Comparison of ENCODE assay signal across 26 mouse cellular contexts in genomic region chr5:65703261-65703660, GRCm38 (mm10). TPM values are rescaled to one million over a fixed set of nuclear protein-coding genes. Genes with fewer than 3 reads are reported as not detected.
DNase-seq lines count a peak whose midpoint lies in the region; ATAC-seq and TF ChIP-seq lines count a peak whose summit lies in the region.
"Had no signal": no experiment of that assay in that cellular context is flagged by ENCODE, and none has a peak within 500 bp of the region (broad histone marks: within the 10 kb centered on the region; RNA-seq: fewer than 3 reads in every experiment).

No protein-coding gene starts in this region.

- H3K4me3 ChIP-seq in E14TG2a.4 (replicated peaks; ENCODE audit: low read length) (peak overlapping the region; percentile 30), ES-E14 (ENCODE audit: insufficient read depth in 1 of 2, low read depth in 1 of 2, low read length in 2 of 2, poor library complexity in 1 of 2, severe bottlenecking in 1 of 2) (peak overlapping the region in 1 of 2 experiments; percentile 44; a peak in 1 of 4 replicates)
- H3K4me3 ChIP-seq in lung, adult 2 months (replicated peaks; ENCODE audit: extremely low read depth, low read depth, low read length) = no peak overlapping the region
- no peak overlapping the region for H3K4me3 ChIP-seq in gastrocnemius, adult 2 months
- H3K4me3 ChIP-seq: forebrain, embryonic 10.5 days; forebrain, embryonic 13.5 days; heart, adult 2 months; heart, embryonic 10.5 days; heart, embryonic 13.5 days; hindbrain, embryonic 13.5 days had no signal

- no peak overlapping the region for H3K27ac ChIP-seq in ES-E14 (ENCODE audit: insufficient read depth, low read depth, low read length, poor library complexity, severe bottlenecking)
- no peak overlapping the region for H3K27ac ChIP-seq in gastrocnemius, adult 2 months
- H3K27ac ChIP-seq: forebrain, embryonic 10.5 days; forebrain, embryonic 13.5 days; heart, adult 2 months; heart, embryonic 10.5 days; heart, embryonic 13.5 days; hindbrain, embryonic 13.5 days; hindbrain, postnatal 0 days had no signal

- no peak for TF ChIP-seq CTCF in E14TG2a.4 (conservative IDR thresholded peaks at IDR 0.05; ENCODE audit: low read length)
- no peak for TF ChIP-seq CTCF in lung, adult 2 months (IDR thresholded peaks at IDR 0.05; ENCODE audit: insufficient read depth, low read length)
- TF ChIP-seq CTCF in gastrocnemius, adult 2 months (IDR thresholded peaks at IDR 0.05) = no peak

- WGBS in lung, adult 2 months = 58% methylated on average over 9 of the region's 9 CpGs

- peak; percentile 41; the same call in 1 of the 2 replicates for ATAC-seq in granulocyte monocyte progenitor cell, adult 5-6 weeks (replicated peaks; ENCODE audit: poor library complexity, severe bottlenecking)
- ATAC-seq in cerebellum, adult (ENCODE audit: insufficient number of reproducible peaks, low FRiP score, low TSS enrichment) = no peak
- ATAC-seq: CD4-positive, CD25-positive, alpha-beta regulatory T cell, adult 4 months; forebrain, embryonic 13.5 days; forebrain, embryonic 16.5 days; hindbrain, postnatal 0 days; inflammation-experienced regulatory T-cells, adult 6 months; intestine, postnatal 0 days had no signal

- in situ Hi-C loops in ES-E14 (cut with MboI; ENCODE audit: low sequenced_read_pairs in 2 of 2, unreplicated experiment in 2 of 2) = no loop called here

- TF ChIP-seq POLR2A in lung, adult 2 months (IDR thresholded peaks at IDR 0.05; ENCODE audit: borderline replicate concordance, extremely low read depth, low read depth, low read length) = no peak

- peaks cover 15% of the 10 kb centered on the region for H3K27me3 ChIP-seq in E14TG2a.4 (ENCODE audit: insufficient read depth, low read length)
- H3K27me3 ChIP-seq: forebrain, embryonic 13.5 days; heart, embryonic 13.5 days; hindbrain, embryonic 13.5 days had no signal

- peaks cover 35% of the 10 kb centered on the region for H3K4me1 ChIP-seq in E14TG2a.4 (replicated peaks; ENCODE audit: low read depth, low read length)
- peaks cover 0 to 6% of the 10 kb centered on the region in 2 experiments; a peak in 3 of 4 replicates for H3K4me1 ChIP-seq in ES-E14 (ENCODE audit: control insufficient read depth in 2 of 2, insufficient read depth in 2 of 2, low read length in 2 of 2, poor library complexity in 1 of 2)
- no peaks in the 10 kb centered on the region for H3K4me1 ChIP-seq in lung, adult 2 months (ENCODE audit: control insufficient read depth, insufficient read depth, low read length)
- H3K4me1 ChIP-seq: heart, embryonic 10.5 days had no signal

- H3K9me3 ChIP-seq in E14TG2a.4 (ENCODE audit: low read length) = no peaks in the 10 kb centered on the region
- no peaks in the 10 kb centered on the region for H3K9me3 ChIP-seq in ES-E14 (ENCODE audit: control insufficient read depth, insufficient read depth, low read depth, low read length)
- H3K9me3 ChIP-seq: forebrain, embryonic 10.5 days; forebrain, embryonic 13.5 days; G1E; heart, embryonic 10.5 days; heart, embryonic 13.5 days; hindbrain, embryonic 13.5 days had no signal

- intact Hi-C loops in gastrocnemius, adult 2 months (cut with DNase I) = no loop called here

- DNase-seq in ES-E14 (ENCODE audit: low read depth, low spot score) = no peak
- DNase-seq in lung, adult 2 months = no peak
- no peak for DNase-seq in gastrocnemius, adult 2 months
- DNase-seq: adrenal gland, adult 2 months; adrenal gland, postnatal 14 days; cerebellum, adult 11-12 months; cerebellum, adult 8-10 months; cerebellum, postnatal 10 days; cerebellum, postnatal 36 days; gastrocnemius, postnatal 14 days; heart, adult 2 months; heart, postnatal 14 days had no signal

- H3K36me3 ChIP-seq in E14TG2a.4 (ENCODE audit: insufficient read depth, low read length) = no peaks in the 10 kb centered on the region
- H3K36me3 ChIP-seq in ES-E14 (ENCODE audit: control insufficient read depth, insufficient read depth, low read length, poor library complexity, severe bottlenecking) = no peaks in the 10 kb centered on the region
- H3K36me3 ChIP-seq: forebrain, embryonic 10.5 days; G1E; heart, embryonic 10.5 days; heart, embryonic 13.5 days; hindbrain, embryonic 13.5 days had no signal

- peak overlapping the region; percentile 50; the same call in 1 of the 2 replicates for H3K9ac ChIP-seq in ES-E14 (ENCODE audit: insufficient read depth, low read depth, low read length, poor library complexity, severe bottlenecking)
- H3K9ac ChIP-seq: forebrain, embryonic 13.5 days; heart, embryonic 13.5 days; hindbrain, embryonic 13.5 days had no signal

TF ChIP-seq in ES-E14, 5 proteins besides CTCF, POLR2A, EP300 and RAD21:
- TF ChIP-seq ZC3H11A (IDR thresholded peaks at IDR 0.05; ENCODE audit: borderline replicate concordance, low read depth, low read length) (no peak), HCFC1 (IDR thresholded peaks at IDR 0.05; ENCODE audit: borderline replicate concordance, insufficient read depth, low read length) (no peak), ZNF384 (IDR thresholded peaks at IDR 0.05; ENCODE audit: low read depth, low read length) (no peak), MAFK (IDR thresholded peaks at IDR 0.05; ENCODE audit: insufficient read depth, low read depth, low read length) (no peak), CHD2 (IDR thresholded peaks at IDR 0.05; ENCODE audit: low read depth, low read length) (no peak)

RNA-seq across cellular contexts. Expression of gene Pds5a, which starts 5.2 kb away (rescaled TPM):
- total RNA-seq in ES-E14 (2012; rRNA removed) = 138 and 161 TPM in 2 replicates
- 166 and 197 TPM in 2 replicates for total RNA-seq in granulocyte monocyte progenitor cell, adult 5-6 weeks (2014; fragmentation: Nextera tagmentation)
- 216 and 230 TPM in 2 replicates for total RNA-seq in granulocyte monocyte progenitor cell, adult 5-6 weeks (2017)
- polyA plus RNA-seq in lung, adult 2 months (2012; rRNA removed) = 12.7 and 19.4 TPM in 2 replicates
- 10 to 100 TPM; 46.7 to 49.0 TPM for total RNA-seq in gastrocnemius, adult 2 months (2021)
